Mouse (Mus musculus) MEL (cell line): ENCODE measurements at regions not wholly inside any gene's neighbourhood (a gene's known extent, or its start where the extent isn't known, plus 50 kb on each side); places are given as distances from the start of the nearest gene placed in this dataset.

Source experiments
- CTCF ChIP-seq, 3 experiments: IDR thresholded peaks in 2 of 3; conservative IDR thresholded peaks in 1 of 3; 2 replicates each; pipeline ENCODE4 v1.5.1; 2011 to 2012; ENCODE audit warnings: low read length in 3 of 3, low read depth in 2 of 3, mild to moderate bottlenecking in 2 of 3, improper control_type of control experiment in 1 of 3, inconsistent platforms in 1 of 3, mixed read lengths in 1 of 3, moderate library complexity in 1 of 3; ENCODE audit not compliant: control insufficient read depth in 1 of 3, insufficient read depth in 1 of 3, poor library complexity in 1 of 3, severe bottlenecking in 1 of 3
- GATA1 ChIP-seq: IDR thresholded peaks from 2 replicates; pipeline ENCODE4 v1.6.1; 2011; ENCODE audit warnings: low read depth, low read length, improper control_type of control experiment

DNA sequence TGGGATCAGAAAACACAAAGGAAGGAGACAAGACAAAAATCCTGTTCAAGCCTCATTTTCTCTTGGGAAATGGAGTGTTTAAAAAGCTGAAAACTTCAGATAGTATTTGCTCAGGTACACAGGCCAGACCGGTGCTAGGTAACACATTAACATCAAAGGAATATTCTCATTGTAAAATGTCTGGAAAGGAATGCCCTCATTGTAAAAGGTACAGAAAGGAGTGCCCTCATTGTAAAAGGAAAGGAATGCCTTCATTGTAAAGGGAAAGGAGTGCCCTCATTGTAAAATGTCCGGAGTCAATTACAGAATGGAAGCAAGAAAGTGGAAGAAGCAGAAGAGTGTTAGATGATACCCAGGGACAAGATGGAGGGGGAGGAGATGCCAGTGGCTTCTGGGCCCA is 2694.7 kb downstream of the Gm37988 start:
- TF ChIP-seq GATA1 (no peak), CTCF (IDR thresholded peaks at IDR 0.05 in 2 of 3, conservative IDR thresholded peaks at IDR 0.05 in 1 of 3; ENCODE audit: control insufficient read depth in 1 of 3, insufficient read depth in 1 of 3, low read depth in 2 of 3, low read length in 3 of 3, poor library complexity in 1 of 3, severe bottlenecking in 1 of 3) (no peak)
